Mouse (Mus musculus) CH12.LX (cell line): ENCODE measurements around the gene Gsta2.

ENCODE experiments used
- BHLHE40 ChIP-seq: IDR thresholded peaks from 2 replicates; pipeline ENCODE4 v1.6.1; 2011; ENCODE audit warnings: mild to moderate bottlenecking, low read depth, low read length, improper control_type of control experiment
- CHD1 ChIP-seq: IDR thresholded peaks from 2 replicates; pipeline ENCODE4 v1.6.1; 2012; ENCODE audit warnings: low read depth, low read length, improper control_type of control experiment, inconsistent platforms
- CTCF ChIP-seq, 2 experiments: IDR thresholded peaks in 1 of 2; conservative IDR thresholded peaks in 1 of 2; 2 replicates each; pipeline ENCODE4 v1.5.1; 2011 to 2012; ENCODE audit warnings: low read depth in 2 of 2, low read length in 2 of 2, improper control_type of control experiment in 1 of 2, inconsistent platforms in 1 of 2, mild to moderate bottlenecking in 1 of 2, moderate library complexity in 1 of 2
- EP300 ChIP-seq: IDR thresholded peaks from 2 replicates; pipeline ENCODE4 v1.6.1; 2011; ENCODE audit warnings: low read length, improper control_type of control experiment
- ETS1 ChIP-seq: conservative IDR thresholded peaks from 2 replicates; pipeline ENCODE4 v1.6.1; 2012; ENCODE audit warnings: low read depth, mild to moderate bottlenecking, inconsistent platforms, low read length, improper control_type of control experiment, moderate library complexity
- MAX ChIP-seq: IDR thresholded peaks from 2 replicates; pipeline ENCODE4 v1.6.1; 2011; ENCODE audit warnings: low read length, improper control_type of control experiment
- PAX5 ChIP-seq: IDR thresholded peaks from 2 replicates; pipeline ENCODE4 v1.6.1; 2012; ENCODE audit warnings: low read length, inconsistent platforms, mixed read lengths
- POLR2A ChIP-seq: IDR thresholded peaks from 2 replicates; pipeline ENCODE4 v1.6.1; 2011; ENCODE audit warnings: low read depth, mild to moderate bottlenecking, improper control_type of control experiment, low read length
- POLR2AphosphoS2 ChIP-seq: IDR thresholded peaks from 2 replicates; pipeline ENCODE4 v1.6.1; 2011; ENCODE audit warnings: low read depth, low read length, improper control_type of control experiment
- ZNF384 ChIP-seq: IDR thresholded peaks from 2 replicates; pipeline ENCODE4 v1.6.1; 2012; ENCODE audit warnings: low read depth, low read length, improper control_type of control experiment, inconsistent platforms

DNA sequence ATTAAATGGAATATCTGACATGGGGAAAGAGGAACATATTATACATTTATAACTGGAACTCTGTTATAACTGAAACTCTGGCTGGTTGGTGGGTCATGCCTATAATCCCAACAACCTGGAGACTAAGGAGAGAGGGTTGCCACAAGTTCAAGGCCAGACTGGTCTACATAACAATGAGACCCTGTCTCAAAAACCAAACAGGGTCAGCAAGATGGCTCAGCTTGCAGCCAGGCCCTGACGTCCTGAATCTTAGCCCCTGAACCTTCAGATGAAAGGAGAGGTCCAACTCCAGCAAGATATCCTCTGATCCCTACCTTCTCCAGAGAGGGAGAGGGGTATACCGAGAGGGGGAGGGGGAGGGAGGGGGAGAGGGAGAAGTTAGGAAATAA, 4.9 kb upstream of the Gsta2 start:
- no peak for TF ChIP-seq POLR2A
- no peak for TF ChIP-seq ETS1
- no peak for TF ChIP-seq CTCF (conservative IDR thresholded peaks at IDR 0.05 in 1 of 2, IDR thresholded peaks at IDR 0.05 in 1 of 2; ENCODE audit: low read depth in 2 of 2, low read length in 2 of 2)
- TF ChIP-seq MAX, result no peak
- no peak for TF ChIP-seq PAX5
- TF ChIP-seq POLR2AphosphoS2, result no peak
- TF ChIP-seq EP300, result no peak
- TF ChIP-seq BHLHE40, result no peak
- no peak for TF ChIP-seq CHD1
- TF ChIP-seq ZNF384, result no peak
